Mouse (Mus musculus) megakaryocyte, embryonic 14.5 days (primary cell): ENCODE data around the gene Srrm1.

Experiments
- FLI1 ChIP-seq: IDR thresholded peaks from 2 replicates; pipeline ENCODE4 v1.6.1; 2012; ENCODE audit warnings: low read length, inconsistent platforms, mixed read lengths
- GATA1 ChIP-seq: IDR thresholded peaks from 3 replicates; pipeline ENCODE4 v1.6.1; 2012; ENCODE audit warnings: mixed read lengths, low read length, inconsistent platforms, borderline replicate concordance

DNA sequence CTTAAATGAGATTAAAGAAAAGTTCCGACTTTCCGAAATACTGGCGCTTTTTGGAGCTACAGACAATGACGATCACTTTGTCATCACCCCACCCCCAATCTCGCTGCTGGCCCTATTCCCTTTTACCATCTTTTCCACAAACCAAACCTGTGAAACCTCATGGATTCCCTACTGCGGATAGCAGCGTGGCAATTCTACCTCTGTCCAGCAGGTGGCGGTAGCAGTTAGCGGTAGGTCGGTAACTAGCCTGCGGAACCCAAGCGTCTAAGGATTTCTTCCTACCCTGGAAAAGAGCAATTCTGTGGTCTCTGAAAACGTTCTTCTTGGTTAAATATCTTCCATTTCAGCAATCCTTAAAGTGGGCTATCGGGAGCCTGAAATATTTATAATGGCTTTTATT is 29.2 kb upstream of the Srrm1 start:
- no peak for TF ChIP-seq GATA1
- TF ChIP-seq FLI1, result no peak
